Mouse (Mus musculus) embryonic facial prominence, embryonic 14.5 days (tissue): ENCODE results near the gene Bcr. TPM values are rescaled to one million over a fixed set of nuclear protein-coding genes. Genes with fewer than 3 reads are reported as not detected.
A peak's percentile ranks its signal among the peaks of the same experiment; 100 is the strongest.

Experiments used
- ATAC-seq: fragments of 200-750 bp; cut with Nextera tagmentation; 2 replicates; pipeline ENCODE4 v1.8.0; 2017; ENCODE audit warnings: low read depth, moderate number of reproducible peaks, moderate TSS enrichment
- DNase-seq: peaks from one replicate; pipeline ENCODE4 v3.0.0-alpha.2; 2015; ENCODE audit warnings: low spot score
- H3K27ac ChIP-seq: fragments of 300-500 bp; sonication (generic); replicated peaks from 2 replicates; pipeline ENCODE4 v1.5.1; 2014; ENCODE audit warnings: low read depth, mild to moderate bottlenecking, low read length, moderate library complexity
- H3K27me3 ChIP-seq: fragments of 300-500 bp; sonication (generic); replicated peaks from 2 replicates; pipeline ENCODE4 v1.6.1; 2014; ENCODE audit warnings: low read length; ENCODE audit not compliant: control insufficient read depth, insufficient read depth
- H3K36me3 ChIP-seq: fragments of 300-500 bp; sonication (generic); 2 replicates; pipeline ENCODE4 v1.6.1; 2014; ENCODE audit warnings: low read length, mixed read lengths; ENCODE audit not compliant: control insufficient read depth, insufficient read depth
- H3K4me1 ChIP-seq: fragments of 300-500 bp; sonication (generic); 2 replicates; pipeline ENCODE4 v1.6.1; 2014; ENCODE audit warnings: antibody characterized with exemption, low read length; ENCODE audit not compliant: control insufficient read depth, insufficient read depth
- H3K4me2 ChIP-seq: fragments of 300-500 bp; sonication (generic); 2 replicates; pipeline ENCODE4 v1.6.1; 2014; ENCODE audit warnings: low read depth, mild to moderate bottlenecking, low read length, moderate library complexity, mixed read lengths
- H3K4me3 ChIP-seq: fragments of 300-500 bp; sonication (generic); 2 replicates; pipeline ENCODE4 v1.5.1; 2014; ENCODE audit warnings: low read depth, mild to moderate bottlenecking, low read length
- H3K9ac ChIP-seq: fragments of 300-500 bp; sonication (generic); 2 replicates; pipeline ENCODE4 v1.6.1; 2014; ENCODE audit warnings: low read depth, mild to moderate bottlenecking, low read length, moderate library complexity, mixed read lengths
- H3K9me3 ChIP-seq: fragments of 300-500 bp; sonication (generic); 2 replicates; pipeline ENCODE4 v1.6.1; 2016; ENCODE audit warnings: low read length; ENCODE audit not compliant: control insufficient read depth
- WGBS: fragments of 180-500 bp; shearing (Covaris S2); extraction: QIAGEN DNeasy Blood & Tissue Kit; methylation state at CpG from one replicate; pipeline ENCODE4 v1.1.7; 2014; 5-methylcytosine and 5-hydroxymethylcytosine counted together
- polyA plus RNA-seq: library from polyadenylated mRNA; unstranded; fragments of >200 nt; fragmentation: Nextera tagmentation; extraction: Ambion mirVana; gene quantifications from 2 replicates; pipeline ENCODE4 v1.2.1, GENCODE M21; 2014

The Bcr gene
- polyA plus RNA-seq, 1 experiment from 2014 or later: 8.1 TPM

GRCm38 (mm10) chr10:75105687-75106086, 45.3 kb downstream of the Bcr start:
- WGBS: 80% methylated on average over 5 of the region's 5 CpGs
- H3K4me2 ChIP-seq: no peak overlapping the region
- peaks cover 41% of the 10 kb centered on the region for H3K4me1 ChIP-seq
- H3K36me3 ChIP-seq: no peaks in the 10 kb centered on the region
- H3K27ac ChIP-seq: no peak overlapping the region
- H3K9ac ChIP-seq: no peak overlapping the region
- no peaks in the 10 kb centered on the region for H3K9me3 ChIP-seq
- no peak for DNase-seq
- H3K4me3 ChIP-seq: no peak overlapping the region
- no peak for ATAC-seq
- no peaks in the 10 kb centered on the region for H3K27me3 ChIP-seq

GRCm38 (mm10) chr10:75106940-75107381, 46.6 kb downstream of the Bcr start:
- Histone ChIP-seq H3K36me3 (no peaks in the 10 kb centered on the region), H3K4me1 (peaks cover 46% of the 10 kb centered on the region), H3K27me3 (no peaks in the 10 kb centered on the region), H3K4me2 (no peak overlapping the region), H3K9me3 (no peaks in the 10 kb centered on the region), H3K9ac (no peak overlapping the region), H3K4me3 (no peak overlapping the region), H3K27ac (peak overlapping the region; percentile 52)
- ATAC-seq (peak; percentile 10; the same call in 1 of the 2 replicates), DNase-seq (peak; percentile 63)
- 12% methylated on average over 5 of the region's 5 CpGs for WGBS

- WGBS: 69% methylated on average over 3 of the region's 3 CpGs
- no peak overlapping the region for H3K4me2 ChIP-seq
- H3K4me1 ChIP-seq: peaks cover 53% of the 10 kb centered on the region
- no peaks in the 10 kb centered on the region for H3K9me3 ChIP-seq
- H3K4me3 ChIP-seq: no peak overlapping the region
- no peaks in the 10 kb centered on the region for H3K27me3 ChIP-seq
- no peak overlapping the region for H3K27ac ChIP-seq
- no peak for DNase-seq
- H3K36me3 ChIP-seq: no peaks in the 10 kb centered on the region
- no peak overlapping the region for H3K9ac ChIP-seq
- ATAC-seq: no peak
These were observed 47.7 kb downstream of the Bcr start for GRCm38 (mm10) chr10:75108092-75108491.

GRCm38 (mm10) chr10:75111446-75112201, 51.2 kb downstream of the Bcr start:
- no peaks in the 10 kb centered on the region for H3K27me3 ChIP-seq
- H3K4me1 ChIP-seq: peaks cover 39% of the 10 kb centered on the region
- 63% methylated on average over 11 of the region's 11 CpGs for WGBS
- H3K27ac ChIP-seq: peak overlapping the region; percentile 6; the same call in 1 of the 2 replicates
- H3K4me3 ChIP-seq: no peak overlapping the region
- no peak overlapping the region for H3K9ac ChIP-seq
- H3K9me3 ChIP-seq: no peaks in the 10 kb centered on the region
- ATAC-seq (no peak), DNase-seq (peak; percentile 39)
- H3K36me3 ChIP-seq: no peaks in the 10 kb centered on the region
- no peak overlapping the region for H3K4me2 ChIP-seq

- ATAC-seq: peak; percentile 30; the same call in 1 of the 2 replicates
- no peaks in the 10 kb centered on the region for H3K27me3 ChIP-seq
- no peak overlapping the region for H3K9ac ChIP-seq
- H3K4me1 ChIP-seq: peaks cover 37% of the 10 kb centered on the region
- H3K4me3 ChIP-seq: no peak overlapping the region
- no peak overlapping the region for H3K27ac ChIP-seq
- H3K36me3 ChIP-seq: no peaks in the 10 kb centered on the region
- 50% methylated on average over 3 of the region's 3 CpGs for WGBS
- no peak overlapping the region for H3K4me2 ChIP-seq
- no peaks in the 10 kb centered on the region for H3K9me3 ChIP-seq
- DNase-seq: peak; percentile 62
These were observed 52.0 kb downstream of the Bcr start for GRCm38 (mm10) chr10:75112405-75112804.

- no peak for DNase-seq
- Histone ChIP-seq H3K9ac (no peak overlapping the region), H3K4me3 (no peak overlapping the region), H3K4me1 (peaks cover 48% of the 10 kb centered on the region), H3K36me3 (no peaks in the 10 kb centered on the region), H3K4me2 (no peak overlapping the region), H3K9me3 (no peaks in the 10 kb centered on the region), H3K27ac (no peak overlapping the region), H3K27me3 (no peaks in the 10 kb centered on the region)
- 79% methylated on average over 9 of the region's 9 CpGs for WGBS
- no peak for ATAC-seq
These were observed 53.2 kb downstream of the Bcr start for GRCm38 (mm10) chr10:75113620-75114019.

GRCm38 (mm10) chr10:75115240-75115639, 54.8 kb downstream of the Bcr start:
- H3K4me1 ChIP-seq: peaks cover 54% of the 10 kb centered on the region
- no peaks in the 10 kb centered on the region for H3K36me3 ChIP-seq
- no peak overlapping the region for H3K4me2 ChIP-seq
- no peak overlapping the region for H3K4me3 ChIP-seq
- DNase-seq (peak; percentile 70), ATAC-seq (peak; percentile 41; the same call in 1 of the 2 replicates)
- H3K9ac ChIP-seq: no peak overlapping the region
- no peaks in the 10 kb centered on the region for H3K27me3 ChIP-seq
- no peaks in the 10 kb centered on the region for H3K9me3 ChIP-seq
- no peak overlapping the region for H3K27ac ChIP-seq
- WGBS: 65% methylated on average over 5 of the region's 5 CpGs

- Histone ChIP-seq H3K4me3 (no peak overlapping the region), H3K9ac (no peak overlapping the region), H3K27ac (peak overlapping the region; percentile 71), H3K36me3 (no peaks in the 10 kb centered on the region), H3K9me3 (no peaks in the 10 kb centered on the region), H3K27me3 (no peaks in the 10 kb centered on the region), H3K4me2 (no peak overlapping the region), H3K4me1 (peaks cover 49% of the 10 kb centered on the region)
- ATAC-seq (peak; percentile 71), DNase-seq (peak; percentile 79)
- WGBS: 53% methylated on average over 7 of the region's 7 CpGs
These were observed 56.6 kb downstream of the Bcr start for GRCm38 (mm10) chr10:75116842-75117457.
